Mouse (Mus musculus): ENCODE measurements around the gene Rala. TPM values are rescaled to one million over a fixed set of nuclear protein-coding genes. Genes with fewer than 3 reads are reported as not detected.
A peak's percentile ranks its signal among the peaks of the same experiment; 100 is the strongest.

Rala gene
- total RNA-seq, 2 experiments from 2014 or later, result 51.6 to 60.8 TPM

DNA sequence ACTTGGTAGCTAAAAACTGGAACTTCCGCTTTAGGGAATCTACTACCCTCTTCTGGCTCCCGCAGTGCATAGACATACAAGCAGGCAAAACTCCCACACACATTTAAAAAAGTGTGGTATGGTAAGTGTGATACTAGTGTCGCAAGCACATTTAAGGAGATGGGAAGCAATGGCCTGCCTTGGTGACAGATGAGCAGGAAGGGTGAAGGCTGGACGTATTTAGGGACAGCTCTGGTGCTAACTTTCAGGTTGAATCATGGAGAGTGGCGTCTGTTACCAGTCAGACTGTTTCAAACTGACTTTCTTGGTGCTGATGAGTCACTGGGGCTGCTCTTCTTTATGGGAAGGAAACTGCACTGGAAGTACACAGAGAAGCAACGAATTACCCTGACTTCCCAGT, 52.5 kb downstream of the Rala start:
- DNase-seq (ENCODE audit: low spot score in 2 of 2), result no peak

DNA sequence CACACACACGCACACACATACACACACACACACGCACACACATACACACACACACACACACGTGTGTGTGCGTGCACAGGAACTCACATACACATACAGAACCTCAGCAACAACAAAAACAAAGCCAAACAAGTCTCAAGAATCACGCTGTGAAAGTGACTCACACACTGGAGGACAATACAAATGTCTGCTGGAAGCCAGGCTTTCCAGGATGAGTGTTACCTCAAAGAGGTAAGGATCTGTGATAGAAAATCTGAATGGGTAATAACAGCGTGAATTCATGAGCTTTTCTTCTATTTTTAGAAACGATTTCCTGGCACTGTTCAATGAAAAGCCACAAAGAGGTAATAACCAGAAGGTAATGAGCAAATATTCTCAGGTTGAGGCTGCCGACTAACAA, 59.8 kb downstream of the Rala start:
- no peak for DNase-seq (ENCODE audit: low spot score in 2 of 2)

- no peak for DNase-seq (ENCODE audit: low spot score in 2 of 2)
These were observed 65.0 kb downstream of the Rala start for GRCm38 (mm10) chr13:17879061-17879460.

- no peak for DNase-seq (ENCODE audit: low spot score in 2 of 2)
These were observed 77.3 kb downstream of the Rala start for GRCm38 (mm10) chr13:17866741-17867140.

DNA sequence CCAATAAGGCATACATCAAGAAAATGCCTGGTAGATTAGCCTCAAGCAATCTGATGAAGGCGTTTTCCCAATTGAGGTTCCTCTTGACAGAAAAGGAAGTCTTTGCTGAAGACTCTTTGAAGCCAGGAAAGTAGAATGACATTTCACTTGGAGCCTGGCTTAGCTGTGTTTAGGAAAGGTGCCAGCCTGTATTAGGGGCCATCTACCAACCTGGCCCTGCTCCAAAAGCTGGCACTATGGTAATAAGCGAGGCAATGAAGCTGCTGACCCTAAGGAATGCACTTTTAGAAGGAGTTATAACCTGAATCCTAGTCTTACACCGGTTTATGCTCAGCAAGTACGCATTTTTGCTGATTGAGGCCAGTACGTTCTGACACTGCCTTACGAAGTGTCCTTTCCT, 83.5 kb downstream of the Rala start:
- DNase-seq (ENCODE audit: low spot score in 2 of 2), result no peak

GRCm38 (mm10) chr13:17859365-17860033, 84.5 kb downstream of the Rala start:
- no peak for DNase-seq (ENCODE audit: low spot score in 2 of 2)

- no peak for DNase-seq (ENCODE audit: low spot score in 2 of 2)
These were observed 87.0 kb downstream of the Rala start for GRCm38 (mm10) chr13:17857046-17857445.

GRCm38 (mm10) chr13:17855492-17856138, 88.4 kb downstream of the Rala start:
- no peak for DNase-seq (ENCODE audit: low spot score in 2 of 2)

DNA sequence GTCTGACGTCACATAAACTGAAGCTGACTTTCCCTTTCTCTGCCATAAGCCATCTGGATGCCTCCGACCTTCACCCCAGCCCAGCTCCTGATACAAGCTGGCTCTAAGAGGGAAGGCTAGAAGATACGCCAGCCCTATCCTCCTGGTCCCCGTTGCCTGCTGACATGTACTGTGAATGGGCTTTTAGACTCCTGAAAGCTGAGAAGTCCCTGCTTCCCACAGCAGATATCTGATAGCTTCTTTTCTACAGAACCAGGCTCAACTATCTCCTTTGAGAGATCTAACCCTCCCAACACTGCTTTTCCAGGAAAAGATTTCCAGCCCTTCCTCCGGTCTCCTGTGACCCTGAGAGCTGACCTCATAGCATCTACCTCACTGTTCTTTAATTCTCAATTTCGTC, 89.3 kb downstream of the Rala start:
- DNase-seq (ENCODE audit: low spot score in 2 of 2), result no peak

DNA sequence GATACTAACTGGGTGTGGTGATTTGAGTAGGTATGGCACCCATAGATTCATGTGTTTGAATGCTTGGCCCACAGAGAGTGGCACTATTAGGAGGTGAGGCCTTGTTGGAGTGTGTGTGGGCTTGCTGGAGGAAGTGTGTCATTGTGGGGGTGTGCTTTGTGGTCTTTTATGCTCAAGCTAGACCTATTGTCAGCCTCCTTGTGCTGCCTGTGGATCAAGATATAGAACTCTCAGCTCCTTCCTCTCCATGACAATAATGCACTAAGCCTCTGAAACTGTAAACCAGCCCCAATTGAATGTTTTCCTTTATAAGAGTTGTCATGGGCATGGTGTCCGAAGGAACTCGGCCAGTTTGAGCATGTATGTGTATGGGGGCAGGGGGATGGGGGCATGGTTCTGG, 100.7 kb downstream of the Rala start:
- no peak for DNase-seq (ENCODE audit: low spot score in 2 of 2)

- no peak for DNase-seq (ENCODE audit: low spot score in 2 of 2)
These were observed 101.3 kb downstream of the Rala start for GRCm38 (mm10) chr13:17842756-17843155.

DNA sequence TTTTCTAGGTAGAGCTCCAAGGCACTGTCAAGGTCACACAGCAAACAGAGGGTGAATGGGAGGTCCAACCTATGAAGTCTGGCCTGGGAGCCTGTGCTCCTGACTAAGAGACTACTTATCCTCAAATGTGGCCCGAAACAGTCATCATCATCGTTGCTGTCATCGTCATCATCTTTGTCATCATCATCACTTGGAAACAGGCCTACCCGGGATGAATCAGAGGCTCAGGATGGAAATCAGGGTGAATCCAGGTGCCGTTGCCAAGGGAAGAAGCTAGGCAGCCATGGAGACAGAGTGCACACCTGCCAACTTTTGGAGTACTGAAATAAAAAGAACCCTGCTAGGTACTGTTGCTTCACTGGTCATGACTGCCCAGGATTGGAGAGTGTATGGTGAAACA, 104.9 kb downstream of the Rala start:
- DNase-seq (ENCODE audit: low spot score in 2 of 2), result no peak

GRCm38 (mm10) chr13:17838484-17838851, 105.6 kb downstream of the Rala start:
- DNase-seq (ENCODE audit: low spot score in 2 of 2), result peak; percentile 44 to 49

- peak; percentile 33 to 36 for DNase-seq (ENCODE audit: low spot score in 2 of 2)
These were observed 106.2 kb downstream of the Rala start for GRCm38 (mm10) chr13:17837610-17838483.

DNA sequence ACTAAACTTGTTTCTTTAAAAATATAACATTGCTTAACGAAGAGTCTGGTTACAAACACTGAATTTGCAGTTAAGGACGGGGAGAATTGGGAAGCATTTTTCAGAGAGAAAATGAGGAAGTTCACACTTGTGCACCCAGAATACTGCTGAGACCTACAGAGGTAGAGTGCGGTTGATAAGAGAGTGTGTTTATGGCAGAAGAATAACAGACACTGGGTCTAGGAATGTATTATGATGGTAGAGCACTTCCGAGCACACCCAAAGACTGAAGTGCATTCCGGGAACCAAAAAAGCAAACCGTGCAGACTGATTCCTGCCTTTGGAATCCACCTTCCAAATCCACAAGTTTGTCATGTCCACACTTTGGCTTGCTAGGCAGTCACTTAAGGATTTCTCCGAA, 107.2 kb downstream of the Rala start:
- no peak for DNase-seq (ENCODE audit: low spot score in 2 of 2)

- no peak for DNase-seq (ENCODE audit: low spot score in 2 of 2)
These were observed 111.1 kb downstream of the Rala start for GRCm38 (mm10) chr13:17832940-17833339.

Other genes starting within 250 kb of the Rala start
- 10 to 100 TPM; 15.8 to 17.1 TPM for gene Mplkip, start 249.0 kb downstream of the Rala start, total RNA-seq (2021)
- gene Sugct, start 248.7 kb downstream of the Rala start, total RNA-seq (2021), result 1 to 10 TPM; 8.8 to 9.9 TPM
- 10 to 100 TPM; 54.0 to 67.0 TPM for gene Cdk13, start 139.1 kb downstream of the Rala start, total RNA-seq (2021)
- 10 to 100 TPM; 26.2 to 27.2 TPM for gene Yae1d1, start 49.1 kb upstream of the Rala start, total RNA-seq (2021)